Mouse (Mus musculus): Measurements from ENCODE around the gene Fam240a.

- no peak for TF ChIP-seq GATA1 (IDR thresholded peaks at IDR 0.05; ENCODE audit: borderline replicate concordance, low read length)
- TF ChIP-seq FLI1 (IDR thresholded peaks at IDR 0.05; ENCODE audit: low read length) = no peak
Measured at GRCm38 (mm10) chr9:110907201-110907837, 9.3 kb downstream of the Fam240a start.

All from megakaryocyte, embryonic 14.5 days (primary cell).